Mouse (Mus musculus) forebrain, postnatal 0 days (tissue): ENCODE results near the gene Gas2l2. TPM values are rescaled to one million over a fixed set of nuclear protein-coding genes. Genes with fewer than 3 reads are reported as not detected.

ENCODE experiments used
- ATAC-seq: fragments of 200-750 bp; cut with Nextera tagmentation; 2 replicates; pipeline ENCODE4 v1.8.0; 2017; ENCODE audit warnings: mild to moderate bottlenecking, moderate library complexity
- DNase-seq: peaks from one replicate; pipeline ENCODE4 v3.0.0-alpha.2; 2015
- H3K27ac ChIP-seq: fragments of 300-500 bp; sonication (generic); 2 replicates; pipeline ENCODE4 v1.5.1; 2014; ENCODE audit warnings: low read depth, mild to moderate bottlenecking, antibody characterized with exemption, low read length, moderate library complexity, mixed read lengths
- H3K27me3 ChIP-seq: fragments of 300-500 bp; sonication (generic); 2 replicates; pipeline ENCODE4 v1.6.1; 2014; ENCODE audit warnings: mild to moderate bottlenecking, low read length, mixed read lengths; ENCODE audit not compliant: insufficient read depth
- H3K36me3 ChIP-seq: fragments of 300-500 bp; sonication (generic); 2 replicates; pipeline ENCODE4 v1.6.1; 2014; ENCODE audit warnings: mild to moderate bottlenecking, moderate library complexity; ENCODE audit not compliant: insufficient read depth
- H3K4me1 ChIP-seq: fragments of 300-500 bp; sonication (generic); 2 replicates; pipeline ENCODE4 v1.6.1; 2014; ENCODE audit warnings: antibody characterized with exemption; ENCODE audit not compliant: insufficient read depth
- H3K4me2 ChIP-seq: fragments of 300-500 bp; sonication (generic); 2 replicates; pipeline ENCODE4 v1.6.1; 2014; ENCODE audit warnings: low read depth, mild to moderate bottlenecking, moderate library complexity
- H3K4me3 ChIP-seq: fragments of 300-500 bp; sonication (generic); 2 replicates; pipeline ENCODE4 v1.5.1; 2014; ENCODE audit warnings: low read depth, low read length, mixed read lengths
- H3K9ac ChIP-seq: fragments of 300-500 bp; sonication (generic); 2 replicates; pipeline ENCODE4 v1.6.1; 2014; ENCODE audit warnings: mild to moderate bottlenecking
- H3K9me3 ChIP-seq: fragments of 300-500 bp; sonication (generic); 2 replicates; pipeline ENCODE4 v1.6.1; 2016; ENCODE audit warnings: low read length
- CTCF ChIP-seq: sonication (generic); IDR thresholded peaks from 2 replicates; pipeline ENCODE4 v1.5.1; 2016; ENCODE audit warnings: antibody characterized with exemption, control low read depth, low read depth
- WGBS: fragments of 180-500 bp; shearing (Covaris S2); extraction: QIAGEN DNeasy Blood & Tissue Kit; methylation state at CpG from one replicate; pipeline ENCODE4 v1.1.7; 2014; 5-methylcytosine and 5-hydroxymethylcytosine counted together
- polyA plus RNA-seq: library from polyadenylated mRNA; unstranded; fragments of >200 nt; fragmentation: Nextera tagmentation; extraction: Ambion mirVana; gene quantifications from 2 replicates; pipeline ENCODE4 v1.2.1, GENCODE M21; 2015
- total RNA-seq: library from RNA; depleted of rRNA; stranded (reverse); fragments of >200 nt; gene quantifications from 2 replicates; pipeline ENCODE4 v1.2.3, GENCODE M21; 2014

The Gas2l2 gene
- total and polyA plus RNA-seq, 2 experiments from 2014 or later, result 0.98 to 1.3 TPM

- WGBS, result 6% methylated on average over 2 of the region's 2 CpGs
- Histone ChIP-seq H3K9me3 (no peaks in the 10 kb centered on the region), H3K27ac (no peak overlapping the region), H3K4me2 (no peak overlapping the region), H3K9ac (no peak overlapping the region), H3K4me1 (no peaks in the 10 kb centered on the region), H3K27me3 (peaks cover 23% of the 10 kb centered on the region), H3K36me3 (no peaks in the 10 kb centered on the region), H3K4me3 (no peak overlapping the region)
- DNase-seq (peak; percentile 36), ATAC-seq (peak; percentile 14; the same call in 1 of the 2 replicates)
- no peak for TF ChIP-seq CTCF
Observed at GRCm38 (mm10) chr11:83465976-83466375, 36.7 kb upstream of the Gas2l2 start.

GRCm38 (mm10) chr11:83462711-83463244, 33.5 kb upstream of the Gas2l2 start, which contains the start of gene Mmp28:
Gene Mmp28 (minus strand): TSS chr11:83463071.
- H3K9me3 ChIP-seq, result no peaks in the 10 kb centered on the region
- peak within 1 kb of the TSS; percentile 38 for H3K4me3 ChIP-seq
- DNase-seq (no peak), ATAC-seq (peak; percentile 23; the same call in 1 of the 2 replicates)
- WGBS, result 3% methylated on average over 42 of the region's 42 CpGs
- no peak within 1 kb of the TSS for H3K27ac ChIP-seq
- H3K4me1 ChIP-seq, result no peaks in the 10 kb centered on the region
- H3K36me3 ChIP-seq, result no peaks in the 10 kb centered on the region
- H3K9ac ChIP-seq, result peak within 1 kb of the TSS; percentile 45
- peak within 1 kb of the TSS; percentile 65 for H3K4me2 ChIP-seq
- TF ChIP-seq CTCF, result no peak
- peaks cover 23% of the 10 kb centered on the region for H3K27me3 ChIP-seq

GRCm38 (mm10) chr11:83461462-83462027, 32.3 kb upstream of the Gas2l2 start:
- Histone ChIP-seq H3K27me3 (peaks cover 23% of the 10 kb centered on the region), H3K27ac (no peak overlapping the region), H3K4me2 (no peak overlapping the region), H3K4me3 (no peak overlapping the region), H3K9ac (no peak overlapping the region), H3K36me3 (no peaks in the 10 kb centered on the region), H3K4me1 (no peaks in the 10 kb centered on the region), H3K9me3 (no peaks in the 10 kb centered on the region)
- TF ChIP-seq CTCF, result no peak
- 72% methylated on average over 10 of the region's 10 CpGs for WGBS
- ATAC-seq, result no peak
- DNase-seq, result no peak

GRCm38 (mm10) chr11:83457912-83458601, 28.8 kb upstream of the Gas2l2 start:
- Histone ChIP-seq H3K4me1 (no peaks in the 10 kb centered on the region), H3K27ac (no peak overlapping the region), H3K9me3 (no peaks in the 10 kb centered on the region), H3K4me2 (no peak overlapping the region), H3K27me3 (peaks cover 9% of the 10 kb centered on the region), H3K9ac (no peak overlapping the region), H3K36me3 (no peaks in the 10 kb centered on the region), H3K4me3 (no peak overlapping the region)
- no peak for DNase-seq
- 47% methylated on average over 9 of the region's 9 CpGs for WGBS
- no peak for ATAC-seq
- no peak for TF ChIP-seq CTCF

- Histone ChIP-seq H3K36me3 (no peaks in the 10 kb centered on the region), H3K4me2 (no peak overlapping the region), H3K4me3 (no peak overlapping the region), H3K9me3 (no peaks in the 10 kb centered on the region), H3K27ac (no peak overlapping the region), H3K27me3 (peaks cover 6% of the 10 kb centered on the region), H3K4me1 (no peaks in the 10 kb centered on the region), H3K9ac (no peak overlapping the region)
- TF ChIP-seq CTCF, result no peak
- whole genome bisulfite sequencing, result 31% methylated on average over 7 of the region's 7 CpGs
- ATAC-seq, result no peak
- DNase-seq, result no peak
Observed at GRCm38 (mm10) chr11:83457257-83457656, 28.0 kb upstream of the Gas2l2 start.

GRCm38 (mm10) chr11:83455608-83456007, 26.4 kb upstream of the Gas2l2 start:
- DNase-seq, result no peak
- ATAC-seq, result no peak
- Histone ChIP-seq H3K9me3 (no peaks in the 10 kb centered on the region), H3K27ac (no peak overlapping the region), H3K27me3 (no peaks in the 10 kb centered on the region), H3K4me2 (no peak overlapping the region), H3K4me3 (no peak overlapping the region), H3K4me1 (no peaks in the 10 kb centered on the region), H3K36me3 (no peaks in the 10 kb centered on the region), H3K9ac (no peak overlapping the region)
- WGBS, result 63% methylated on average over 3 of the region's 3 CpGs
- TF ChIP-seq CTCF, result no peak

- H3K36me3 ChIP-seq, result no peaks in the 10 kb centered on the region
- no peak for DNase-seq
- no peak overlapping the region for H3K27ac ChIP-seq
- no peak overlapping the region for H3K4me3 ChIP-seq
- no peak for ATAC-seq
- no peaks in the 10 kb centered on the region for H3K4me1 ChIP-seq
- no peak for TF ChIP-seq CTCF
- 32% methylated on average over 4 of the region's 4 CpGs for WGBS
- H3K27me3 ChIP-seq, result no peaks in the 10 kb centered on the region
- H3K9ac ChIP-seq, result no peak overlapping the region
- H3K4me2 ChIP-seq, result no peak overlapping the region
- H3K9me3 ChIP-seq, result no peaks in the 10 kb centered on the region
Observed at GRCm38 (mm10) chr11:83454548-83454947, 25.3 kb upstream of the Gas2l2 start.
